In the genomic region with DNA sequence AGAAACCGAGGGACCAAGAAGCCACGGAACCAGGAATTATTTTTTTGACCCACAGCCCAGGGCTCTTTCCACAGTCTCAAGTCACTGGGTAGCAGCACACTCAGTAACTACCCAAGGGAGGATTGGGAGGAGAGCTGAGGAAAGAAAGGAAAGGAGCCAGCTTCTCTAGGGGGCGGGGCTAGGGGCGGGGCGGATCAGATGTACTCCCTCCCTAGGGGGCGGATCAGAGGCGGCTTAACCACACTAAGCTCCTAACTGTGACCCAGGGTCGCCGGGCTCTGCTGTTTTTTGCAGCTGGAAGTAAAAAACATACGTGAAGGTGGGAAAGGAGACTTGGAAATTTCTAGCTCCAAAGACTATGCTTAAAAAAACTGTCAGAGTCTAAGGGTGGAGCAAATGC, we compare ENCODE assay signal across 9 mouse cellular contexts. TPM values are rescaled to one million over a fixed set of nuclear protein-coding genes. Genes with fewer than 3 reads are reported as not detected.
A peak's percentile ranks its signal among the peaks of the same experiment; 100 is the strongest.
DNase-seq lines count a peak whose midpoint lies in the region; ATAC-seq and TF ChIP-seq lines count a peak whose summit lies in the region.
"Had no signal": no experiment of that assay in that cellular context is flagged by ENCODE, and none has a peak within 500 bp of the region (broad histone marks: within the 10 kb centered on the region; RNA-seq: fewer than 3 reads in every experiment).

No protein-coding gene starts in this region.

- peaks cover 61% of the 10 kb centered on the region for H3K4me1 ChIP-seq in neural tube, embryonic 15.5 days
- peaks cover 57% of the 10 kb centered on the region for H3K4me1 ChIP-seq in limb, embryonic 14.5 days (ENCODE audit: control insufficient read depth, insufficient read depth, low read length)
- peaks cover 15% of the 10 kb centered on the region for H3K4me1 ChIP-seq in stomach, embryonic 16.5 days (ENCODE audit: control insufficient read depth, insufficient read depth, low read length)

- WGBS in neural tube, embryonic 15.5 days, result 7% methylated on average over 10 of the region's 10 CpGs
- WGBS in limb, embryonic 14.5 days, result 6% methylated on average over 10 of the region's 10 CpGs
- WGBS in stomach, embryonic 16.5 days, result 10% methylated on average over 10 of the region's 10 CpGs

- peak; percentile 50 for DNase-seq in adrenal gland, postnatal 14 days
- no peak for DNase-seq in adrenal gland, postnatal 36 days
- DNase-seq in neural tube, embryonic 10.5 days (ENCODE audit: extremely low spot score, low spot score), result peak; percentile 56
- DNase-seq in limb, embryonic 14.5 days (ENCODE audit: low spot score), result peak; percentile 38
- no peak for DNase-seq in ovary, adult 18-20 months (ENCODE audit: low spot score)
- DNase-seq in B cell, adult 2 months, result no peak

- H3K9ac ChIP-seq in neural tube, embryonic 15.5 days (replicated peaks), result no peak overlapping the region
- H3K9ac ChIP-seq in limb, embryonic 14.5 days (ENCODE audit: low read depth, low read length, severe bottlenecking), result no peak overlapping the region
- no peak overlapping the region for H3K9ac ChIP-seq in stomach, embryonic 16.5 days (ENCODE audit: low read length)

- no peaks in the 10 kb centered on the region for H3K9me3 ChIP-seq in neural tube, embryonic 15.5 days (replicated peaks)
- H3K9me3 ChIP-seq in limb, embryonic 14.5 days (ENCODE audit: control insufficient read depth, low read length), result no peaks in the 10 kb centered on the region
- H3K9me3 ChIP-seq in stomach, embryonic 16.5 days (replicated peaks; ENCODE audit: control insufficient read depth, low read length), result no peaks in the 10 kb centered on the region

- no peak for TF ChIP-seq POLR2A in limb, embryonic 14.5 days (IDR thresholded peaks at IDR 0.05; ENCODE audit: borderline replicate concordance, extremely low read depth, insufficient read depth, insufficient read length)

- no peaks in the 10 kb centered on the region for H3K27me3 ChIP-seq in neural tube, embryonic 15.5 days (replicated peaks)
- H3K27me3 ChIP-seq in limb, embryonic 14.5 days (ENCODE audit: control insufficient read depth, insufficient read depth, low read length), result no peaks in the 10 kb centered on the region
- H3K27me3 ChIP-seq in stomach, embryonic 16.5 days (ENCODE audit: control insufficient read depth, insufficient read depth, low read length), result no peaks in the 10 kb centered on the region

- peaks cover 22% of the 10 kb centered on the region for H3K36me3 ChIP-seq in neural tube, embryonic 15.5 days
- H3K36me3 ChIP-seq in limb, embryonic 14.5 days (ENCODE audit: control insufficient read depth, insufficient read depth, low read length), result peaks cover 24% of the 10 kb centered on the region
- no peaks in the 10 kb centered on the region; the same call in 1 of the 2 replicates for H3K36me3 ChIP-seq in stomach, embryonic 16.5 days (ENCODE audit: control insufficient read depth, insufficient read depth, low read length)

- no peak overlapping the region for H3K4me3 ChIP-seq in neural tube, embryonic 15.5 days (replicated peaks)
- no peak overlapping the region for H3K4me3 ChIP-seq in limb, embryonic 14.5 days (replicated peaks; ENCODE audit: low read length)
- no peak overlapping the region for H3K4me3 ChIP-seq in stomach, embryonic 16.5 days (replicated peaks; ENCODE audit: low read length)
- H3K4me3 ChIP-seq: left cerebral cortex, adult 2 months had no signal

- no peak overlapping the region for H3K4me2 ChIP-seq in neural tube, embryonic 15.5 days
- H3K4me2 ChIP-seq in limb, embryonic 14.5 days (replicated peaks; ENCODE audit: low read depth, low read length, severe bottlenecking), result no peak overlapping the region
- no peak overlapping the region for H3K4me2 ChIP-seq in stomach, embryonic 16.5 days (ENCODE audit: low read depth, low read length)

- no peak overlapping the region for H3K27ac ChIP-seq in neural tube, embryonic 15.5 days (replicated peaks)
- 0 out of 2 replicates have a peak overlapping the region, but pooled peaks have one; percentile 40 for H3K27ac ChIP-seq in limb, embryonic 14.5 days (replicated peaks; ENCODE audit: low read depth, low read length)
- no peak overlapping the region for H3K27ac ChIP-seq in stomach, embryonic 16.5 days (ENCODE audit: low read length)
- H3K27ac ChIP-seq: left cerebral cortex, adult 2 months had no signal

- no peak for ATAC-seq in neural tube, embryonic 15.5 days (ENCODE audit: low FRiP score)
- no peak for ATAC-seq in limb, embryonic 14.5 days (ENCODE audit: low FRiP score, low read depth)
- peak; percentile 37; the same call in 1 of the 2 replicates for ATAC-seq in stomach, embryonic 16.5 days (ENCODE audit: insufficient read depth, low FRiP score)

RNA-seq across cellular contexts. Expression of a gene that starts 39.5 kb away (rescaled TPM):
- 35.6 and 37.6 TPM in 2 replicates for total RNA-seq in adrenal gland, postnatal 14 days (2021)
- total RNA-seq in adrenal gland, postnatal 36 days (2021), result 10 to 100 TPM; 45.9 to 48.6 TPM
- polyA plus RNA-seq in neural tube, embryonic 15.5 days (2015; fragmentation: Nextera tagmentation; extraction: Ambion mirVana), result 107 and 108 TPM in 2 replicates
- 34.8 and 38.5 TPM in 2 replicates for polyA plus RNA-seq in limb, embryonic 14.5 days (2012; rRNA removed)
- polyA plus RNA-seq in limb, embryonic 14.5 days (2014; fragmentation: Nextera tagmentation; extraction: Ambion mirVana), result 125 and 128 TPM in 2 replicates
- 76.1 and 94.9 TPM in 2 replicates for polyA plus RNA-seq in stomach, embryonic 16.5 days (2015; fragmentation: Nextera tagmentation; extraction: Ambion mirVana)

RNA-seq across cellular contexts. Expression of a gene that starts 47.3 kb away (rescaled TPM):
- 20.0 and 26.2 TPM in 2 replicates for total RNA-seq in adrenal gland, postnatal 14 days (2021)
- total RNA-seq in adrenal gland, postnatal 36 days (2021), result 10 to 100 TPM; 28.3 to 29.7 TPM
- 27.3 and 29.8 TPM in 2 replicates for polyA plus RNA-seq in neural tube, embryonic 15.5 days (2015; fragmentation: Nextera tagmentation; extraction: Ambion mirVana)
- 69.9 and 74.4 TPM in 2 replicates for polyA plus RNA-seq in limb, embryonic 14.5 days (2012; rRNA removed)
- 78.1 TPM in 2 replicates for polyA plus RNA-seq in limb, embryonic 14.5 days (2014; fragmentation: Nextera tagmentation; extraction: Ambion mirVana)
- 26.6 and 28.7 TPM in 2 replicates for polyA plus RNA-seq in stomach, embryonic 16.5 days (2015; fragmentation: Nextera tagmentation; extraction: Ambion mirVana)

Comparison
In these comparisons a context has a peak if more than half of its experiments do, and no peak if none do; other contexts are left out.
1. DNase-seq: peak in adrenal gland, postnatal 14 days (single experiment), neural tube, embryonic 10.5 days (single experiment) and limb, embryonic 14.5 days (single experiment); none in adrenal gland, postnatal 36 days (0 of 2), ovary, adult 18-20 months (single experiment) and B cell, adult 2 months (0 of 2).